Mouse (Mus musculus) mouse embryonic stem cell (cell line): ENCODE data around the gene Serinc2.
"Not testable (repeated sequence)": the region's sequence is repeated elsewhere in the genome, so short reads cannot be mapped to it uniquely, and the experiment has no call there.

Experiments
- in situ Hi-C, 2 experiments: fragments of 300-500 bp; cut with MboI; formaldehyde crosslinking; loops; 1 replicate in 1 of 2; 3 replicates in 1 of 2; pipeline ENCODE4 v1.14.3; 2019 to 2020; ENCODE audit warnings: low sequenced_read_pairs in 2 of 2, low pct_unique_long_range_greater_than_20kb in 1 of 2, mixed read lengths in 1 of 2; ENCODE audit not compliant: unreplicated experiment in 1 of 2

Serinc2 gene

GRCm38 (mm10) chr4:130270611-130271347 lies 8.2 kb downstream of the Serinc2 start:
- in situ Hi-C loops, result no loop called here

GRCm38 (mm10) chr4:130270089-130270488 lies 8.9 kb downstream of the Serinc2 start:
- in situ Hi-C loops, result no loop called here

- in situ Hi-C loops, result no loop called here
Observed at GRCm38 (mm10) chr4:130268736-130269135, 10.3 kb downstream of the Serinc2 start.

- in situ Hi-C loops, result no loop called here
Observed at GRCm38 (mm10) chr4:130267069-130267468, 11.9 kb downstream of the Serinc2 start.

- in situ Hi-C loops, result no loop called here
Observed at GRCm38 (mm10) chr4:130266601-130267000, 12.4 kb downstream of the Serinc2 start.

- in situ Hi-C loops, result no loop called here
Observed at GRCm38 (mm10) chr4:130264698-130265349, 14.2 kb downstream of the Serinc2 start.

- in situ Hi-C loops, result no loop called here
Observed at GRCm38 (mm10) chr4:130264131-130264530, 14.9 kb downstream of the Serinc2 start.

- in situ Hi-C loops, result no loop called here
Observed at GRCm38 (mm10) chr4:130260406-130260805, 18.6 kb downstream of the Serinc2 start.

- in situ Hi-C loops, result no loop called here
Observed at GRCm38 (mm10) chr4:130252441-130253157, 26.4 kb downstream of the Serinc2 start.

GRCm38 (mm10) chr4:130251763-130252162 lies 27.2 kb downstream of the Serinc2 start:
- in situ Hi-C loops, result no loop called here

- in situ Hi-C loops, result no loop called here
Observed at GRCm38 (mm10) chr4:130251172-130251705, 27.8 kb downstream of the Serinc2 start.

GRCm38 (mm10) chr4:130248636-130249035 lies 30.4 kb downstream of the Serinc2 start:
- in situ Hi-C loops, result no loop called here

GRCm38 (mm10) chr4:130246132-130246531 lies 32.9 kb downstream of the Serinc2 start:
- in situ Hi-C loops, result no loop called here

GRCm38 (mm10) chr4:130244749-130245148 lies 34.3 kb downstream of the Serinc2 start:
- in situ Hi-C loops, result no loop called here

GRCm38 (mm10) chr4:130243621-130244020 lies 35.4 kb downstream of the Serinc2 start:
- in situ Hi-C loops, result not testable (repeated sequence)

- in situ Hi-C loops, result no loop called here
Observed at GRCm38 (mm10) chr4:130242956-130243355, 36.0 kb downstream of the Serinc2 start.

GRCm38 (mm10) chr4:130240695-130241094 lies 38.3 kb downstream of the Serinc2 start:
- in situ Hi-C loops, result no loop called here

- in situ Hi-C loops, result loop anchor here in 1 of 2 experiments (5.0 kb wide), 1 partner anchor 40 kb away; no protein-coding TSS in a partner anchor
Observed at GRCm38 (mm10) chr4:130237607-130238006, 41.4 kb downstream of the Serinc2 start.

- in situ Hi-C loops, result loop anchor here in 1 of 2 experiments (5.0 kb wide), 1 partner anchor 39 kb away; no protein-coding TSS in a partner anchor
Observed at GRCm38 (mm10) chr4:130236361-130236760, 42.6 kb downstream of the Serinc2 start.
